8 mouse cellular contexts compared by ENCODE assay signal in the genomic region with DNA sequence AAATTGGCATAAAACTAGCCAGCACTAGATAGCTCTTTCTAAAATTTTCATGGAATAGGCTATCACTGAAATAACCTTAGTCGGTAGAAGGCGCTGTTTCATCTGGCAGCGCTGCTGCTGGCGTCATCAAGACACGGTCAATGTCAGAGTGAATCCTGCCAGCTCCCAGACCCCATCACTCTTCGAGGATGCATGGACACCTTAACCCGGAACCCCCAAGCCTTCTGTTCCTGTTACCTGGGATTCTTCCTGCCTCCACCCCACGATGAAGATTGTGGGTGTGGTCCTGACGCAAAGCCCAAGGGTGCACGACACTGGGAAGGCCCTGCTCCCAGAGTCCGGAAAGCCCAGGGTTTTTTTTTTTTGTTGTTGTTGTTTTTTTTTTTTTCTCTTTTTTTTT. TPM values are rescaled to one million over a fixed set of nuclear protein-coding genes. Genes with fewer than 3 reads are reported as not detected.
DNase-seq lines count a peak whose midpoint lies in the region; ATAC-seq and TF ChIP-seq lines count a peak whose summit lies in the region.

No protein-coding gene starts in this region.

- H3K4me1 ChIP-seq in forebrain, embryonic 16.5 days (replicated peaks; ENCODE audit: control insufficient read depth, insufficient read depth, low read length): peaks cover 18% of the 10 kb centered on the region
- H3K4me1 ChIP-seq in lung, embryonic 15.5 days: peaks cover 22% of the 10 kb centered on the region
- H3K4me1 ChIP-seq in olfactory bulb, adult 2 months (ENCODE audit: control insufficient read depth, insufficient read depth, low read length): peaks cover 10% of the 10 kb centered on the region

- no peaks in the 10 kb centered on the region for H3K27me3 ChIP-seq in forebrain, embryonic 16.5 days (replicated peaks; ENCODE audit: control insufficient read depth, insufficient read depth, low read length)
- peaks cover 8% of the 10 kb centered on the region; the same call in 1 of the 2 replicates for H3K27me3 ChIP-seq in lung, embryonic 15.5 days

- TF ChIP-seq POLR2A in olfactory bulb, adult 2 months (IDR thresholded peaks at IDR 0.05; ENCODE audit: insufficient read depth, low read depth, low read length): no peak

- peak overlapping the region; percentile 93 for H3K4me3 ChIP-seq in forebrain, embryonic 16.5 days (replicated peaks; ENCODE audit: low read length)
- peak overlapping the region; percentile 79 for H3K4me3 ChIP-seq in lung, embryonic 15.5 days
- H3K4me3 ChIP-seq in olfactory bulb, adult 2 months (ENCODE audit: insufficient read depth, low read depth, low read length): peak overlapping the region; percentile 92

- TF ChIP-seq CTCF in olfactory bulb, adult 2 months (IDR thresholded peaks at IDR 0.05; ENCODE audit: insufficient read depth, low read depth, low read length): peak; percentile 52; the same call in 1 of the 2 replicates

- 0 out of 2 replicates have a peak overlapping the region, but pooled peaks have one; percentile 31 for H3K27ac ChIP-seq in forebrain, embryonic 16.5 days (ENCODE audit: low read length)
- H3K27ac ChIP-seq in lung, embryonic 15.5 days: peak overlapping the region; percentile 38; the same call in 1 of the 2 replicates
- peak overlapping the region; percentile 74; the same call in 1 of the 2 replicates for H3K27ac ChIP-seq in olfactory bulb, adult 2 months (ENCODE audit: insufficient read depth, low read depth, low read length)

- peak overlapping the region; percentile 79 for H3K4me2 ChIP-seq in forebrain, embryonic 16.5 days (ENCODE audit: low read length)
- H3K4me2 ChIP-seq in lung, embryonic 15.5 days: peak overlapping the region; percentile 97

- peak overlapping the region; percentile 10 for H3K9ac ChIP-seq in forebrain, embryonic 16.5 days (replicated peaks; ENCODE audit: low read depth, low read length)
- 0 out of 2 replicates have a peak overlapping the region, but pooled peaks have one; percentile 18 for H3K9ac ChIP-seq in lung, embryonic 15.5 days

- no peaks in the 10 kb centered on the region for H3K9me3 ChIP-seq in forebrain, embryonic 16.5 days (ENCODE audit: control insufficient read depth, low read length)
- H3K9me3 ChIP-seq in lung, embryonic 15.5 days: no peaks in the 10 kb centered on the region

- ATAC-seq in forebrain, embryonic 16.5 days: peak; percentile 29
- ATAC-seq in lung, embryonic 15.5 days (ENCODE audit: borderline replicate concordance, extremely low read depth, low FRiP score, low TSS enrichment): peak; percentile 40

- no peaks in the 10 kb centered on the region for H3K36me3 ChIP-seq in forebrain, embryonic 16.5 days (ENCODE audit: control insufficient read depth, insufficient read depth)
- H3K36me3 ChIP-seq in lung, embryonic 15.5 days: no peaks in the 10 kb centered on the region

- DNase-seq in MEL-GATA-1-ER (ENCODE audit: extremely low read depth, low read depth): peak; percentile 77
- DNase-seq in cerebellum, adult 18-20 months: peak; percentile 84 to 85
- peak; percentile 79 for DNase-seq in heart, postnatal 4 days
- peak; percentile 82 for DNase-seq in layer of hippocampus, adult 9-10 months (ENCODE audit: low spot score)
- peak; percentile 85 for DNase-seq in thymus, postnatal 0 days (ENCODE audit: low spot score)

- 1% methylated on average over 11 of the region's 11 CpGs for WGBS in forebrain, embryonic 16.5 days
- under 1% methylated on average over 11 of the region's 11 CpGs for WGBS in lung, embryonic 15.5 days
- WGBS in olfactory bulb, adult 2 months: under 1% methylated on average over 11 of the region's 11 CpGs

RNA-seq across cellular contexts. Expression of a gene that starts 0.8 kb away (rescaled TPM):
- polyA plus RNA-seq in forebrain, embryonic 16.5 days (2015; fragmentation: Nextera tagmentation; extraction: Ambion mirVana): 27.6 and 43.3 TPM in 2 replicates
- total RNA-seq in heart, postnatal 4 days (2021): 10 to 100 TPM; 15.0 to 18.3 TPM
- polyA plus RNA-seq in lung, embryonic 15.5 days (2015; fragmentation: Nextera tagmentation; extraction: Ambion mirVana): 14.2 and 16.7 TPM in 2 replicates
- polyA plus RNA-seq in olfactory bulb, adult 2 months (2012; ENCODE audit: insufficient read depth, insufficient read length, low replicate concordance, missing spikeins): not detected in 2 replicates
- polyA plus RNA-seq in thymus, postnatal 0 days (2015; fragmentation: Nextera tagmentation; extraction: Ambion mirVana): 11.9 and 17.1 TPM in 2 replicates

RNA-seq across cellular contexts. Expression of a gene that starts 27.9 kb away (rescaled TPM):
- polyA plus RNA-seq in forebrain, embryonic 16.5 days (2015; fragmentation: Nextera tagmentation; extraction: Ambion mirVana): 1.4 and 1.6 TPM in 2 replicates
- total RNA-seq in heart, postnatal 4 days (2021): 1 to 10 TPM; 2.2 to 2.5 TPM
- polyA plus RNA-seq in lung, embryonic 15.5 days (2015; fragmentation: Nextera tagmentation; extraction: Ambion mirVana): 7.2 and 7.6 TPM in 2 replicates
- not detected in 2 replicates for polyA plus RNA-seq in olfactory bulb, adult 2 months (2012; ENCODE audit: insufficient read depth, insufficient read length, low replicate concordance, missing spikeins)
- 8.4 and 8.5 TPM in 2 replicates for polyA plus RNA-seq in thymus, postnatal 0 days (2015; fragmentation: Nextera tagmentation; extraction: Ambion mirVana)

Comparison
In these comparisons a context has a peak if more than half of its experiments do, and no peak if none do; other contexts are left out.
1. Peak in every context shown above with its lines: DNase-seq, ATAC-seq, H3K4me3 ChIP-seq and H3K27ac ChIP-seq.